Mouse (Mus musculus): ENCODE data around the gene Pex10. TPM values are rescaled to one million over a fixed set of nuclear protein-coding genes. Genes with fewer than 3 reads are reported as not detected.

Gene Pex10
- polyA plus RNA-seq, 1 experiment from 2014 or later, result 18.0 TPM

DNA sequence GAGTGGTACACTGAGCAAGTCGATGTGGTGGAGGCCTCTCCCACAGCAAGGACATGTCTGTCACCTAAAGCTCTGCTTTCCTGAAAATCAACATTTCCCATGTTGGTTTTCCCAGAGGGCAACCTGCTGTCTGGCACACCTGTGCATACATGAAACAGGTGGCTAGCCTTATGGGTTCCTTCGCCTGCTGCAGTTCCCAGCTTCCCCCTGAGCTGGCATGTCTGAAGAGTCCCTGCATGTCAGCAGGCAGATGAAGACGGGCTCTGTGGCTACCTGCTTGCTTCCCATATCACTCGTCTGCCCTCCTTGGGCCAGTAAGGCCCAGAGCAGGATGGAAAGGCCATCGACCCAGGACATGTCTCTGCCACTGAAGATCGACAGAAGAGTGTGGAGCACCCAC lies 30.6 kb downstream of the Pex10 start:
- H3K4me1 ChIP-seq, result peaks cover 3% of the 10 kb centered on the region; the same call in 1 of the 2 replicates
- H3K9ac ChIP-seq, result no peak overlapping the region
- WGBS, result 86% methylated on average over 6 of the region's 6 CpGs
- no peak overlapping the region for H3K27ac ChIP-seq
- no peak for ATAC-seq (ENCODE audit: low FRiP score)
- H3K27me3 ChIP-seq, result no peaks in the 10 kb centered on the region
- H3K4me3 ChIP-seq, result no peak overlapping the region
- H3K4me2 ChIP-seq (replicated peaks), result no peak overlapping the region
- peaks cover 5% of the 10 kb centered on the region; the same call in 1 of the 2 replicates for H3K36me3 ChIP-seq
- no peaks in the 10 kb centered on the region for H3K9me3 ChIP-seq (replicated peaks)

DNA sequence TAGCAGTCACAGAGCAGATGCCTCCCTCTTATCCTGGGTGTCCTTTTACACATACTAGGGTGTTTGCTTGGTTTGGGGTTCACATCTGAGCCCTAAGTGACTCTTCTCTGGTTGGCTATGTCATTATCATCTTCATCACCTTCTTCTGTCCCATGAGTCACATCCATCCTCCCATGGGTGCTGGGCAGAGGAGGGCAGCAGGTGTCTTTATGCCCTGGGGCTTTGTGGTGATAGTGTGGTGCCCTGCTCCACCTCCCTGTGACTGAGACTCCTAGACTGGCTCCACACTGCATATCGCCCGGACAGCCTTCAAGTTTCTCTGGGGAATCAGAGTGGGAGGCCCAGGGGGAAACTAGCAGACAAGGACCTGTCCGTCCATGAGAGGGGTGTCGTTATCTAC lies 31.8 kb downstream of the Pex10 start:
- no peak overlapping the region for H3K4me2 ChIP-seq (replicated peaks)

DNA sequence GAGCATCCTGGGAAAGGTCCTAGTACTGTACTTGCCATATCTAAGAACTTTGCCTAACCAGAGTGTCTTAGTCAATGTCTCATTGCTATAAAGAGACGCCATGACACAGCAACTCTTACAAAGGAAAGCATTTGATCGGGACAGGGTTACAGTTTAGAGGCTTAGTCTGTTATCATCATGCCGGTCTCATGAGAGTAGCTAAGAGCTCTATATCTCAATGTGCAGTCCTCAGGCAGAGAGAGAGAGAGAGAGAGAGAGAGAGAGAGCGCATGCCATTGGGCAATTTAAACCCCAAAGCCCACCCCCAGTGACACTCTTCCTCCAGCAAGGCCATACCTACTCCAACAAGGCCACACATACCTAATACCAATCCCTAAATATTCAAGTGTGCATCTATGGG lies 41.1 kb downstream of the Pex10 start:
- H3K9ac ChIP-seq, result no peak overlapping the region
- H3K4me1 ChIP-seq, result no peaks in the 10 kb centered on the region
- H3K9me3 ChIP-seq (replicated peaks), result no peaks in the 10 kb centered on the region
- H3K4me2 ChIP-seq (replicated peaks), result no peak overlapping the region
- no peaks in the 10 kb centered on the region for H3K36me3 ChIP-seq
- no peak overlapping the region for H3K27ac ChIP-seq
- WGBS, result 94% methylated on average over 4 of the region's 4 CpGs
- ATAC-seq (ENCODE audit: low FRiP score), result no peak
- H3K27me3 ChIP-seq, result no peaks in the 10 kb centered on the region
- H3K4me3 ChIP-seq, result no peak overlapping the region

More for the DNA sequence above, 31.8 kb downstream of the Pex10 start:
- peak overlapping the region; percentile 13; the same call in 1 of the 2 replicates for H3K9ac ChIP-seq
- 77% methylated on average over 4 of the region's 4 CpGs for WGBS
- peaks cover 3% of the 10 kb centered on the region; the same call in 1 of the 2 replicates for H3K4me1 ChIP-seq
- H3K36me3 ChIP-seq, result no peaks in the 10 kb centered on the region
- no peaks in the 10 kb centered on the region for H3K27me3 ChIP-seq
- H3K9me3 ChIP-seq (replicated peaks), result no peaks in the 10 kb centered on the region
- H3K4me3 ChIP-seq, result no peak overlapping the region
- H3K27ac ChIP-seq, result no peak overlapping the region
- ATAC-seq (ENCODE audit: low FRiP score), result no peak

DNA sequence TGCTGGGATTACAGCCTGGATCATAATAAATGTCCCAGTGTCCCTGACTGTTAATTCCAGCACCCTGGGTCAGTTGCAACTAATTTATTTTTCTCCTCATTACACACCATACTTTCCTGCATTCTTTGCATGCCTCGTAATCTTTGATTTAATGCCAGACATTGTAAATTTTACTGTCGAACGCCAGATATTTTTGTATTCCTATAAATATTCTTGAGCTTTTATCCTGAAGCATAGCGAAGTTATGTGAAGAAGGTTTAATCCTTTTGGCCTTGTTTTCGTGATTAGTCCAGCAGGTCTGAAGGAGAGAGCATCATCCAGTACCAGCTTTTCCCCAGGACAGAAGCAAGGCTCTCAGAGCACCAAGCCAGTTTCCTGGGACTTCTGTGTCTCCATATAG lies 42.7 kb downstream of the Pex10 start:
- WGBS, result 88% methylated on average over 5 of the region's 5 CpGs
- H3K4me2 ChIP-seq (replicated peaks), result no peak overlapping the region
- no peaks in the 10 kb centered on the region for H3K36me3 ChIP-seq
- peaks cover 6% of the 10 kb centered on the region for H3K4me1 ChIP-seq
- no peaks in the 10 kb centered on the region for H3K9me3 ChIP-seq (replicated peaks)
- no peak overlapping the region for H3K9ac ChIP-seq
- ATAC-seq (ENCODE audit: low FRiP score), result no peak
- H3K27ac ChIP-seq, result no peak overlapping the region
- no peak overlapping the region for H3K4me3 ChIP-seq
- no peaks in the 10 kb centered on the region for H3K27me3 ChIP-seq

DNA sequence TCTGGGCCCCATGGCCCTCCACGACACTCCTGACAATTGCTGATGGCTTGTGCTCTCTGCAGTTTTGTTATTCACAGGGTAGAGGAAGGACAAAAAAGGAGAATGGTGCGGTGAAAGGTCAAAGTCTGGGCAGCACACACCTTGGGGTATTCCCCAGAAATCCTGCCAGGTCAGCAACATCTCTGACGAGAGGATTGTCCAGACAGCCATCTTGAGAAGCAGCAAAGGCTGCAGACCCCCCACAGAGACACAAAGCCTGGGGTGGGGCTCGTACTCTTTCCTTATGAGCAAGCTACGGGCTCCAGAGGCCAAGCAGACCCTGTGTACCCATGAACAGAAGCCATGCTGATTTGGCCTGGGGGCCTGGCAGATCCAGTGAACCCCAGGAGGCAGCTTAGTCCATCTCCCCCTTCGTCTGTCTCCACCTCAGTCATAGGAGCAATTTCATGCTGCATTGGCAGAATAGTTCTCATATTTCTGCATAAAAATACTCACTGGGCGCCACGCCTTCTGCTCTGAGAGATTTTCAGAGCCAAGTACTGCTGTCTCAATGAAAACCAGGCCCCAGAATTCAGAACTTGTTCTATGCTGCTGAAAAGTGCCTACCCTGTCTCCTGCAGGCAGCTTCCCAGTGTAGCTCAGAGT lies 47.1 kb downstream of the Pex10 start:
- no peak for ATAC-seq (ENCODE audit: low FRiP score)
- 54% methylated on average over 8 of the region's 8 CpGs for WGBS
- Histone ChIP-seq H3K4me1 (peaks cover 16% of the 10 kb centered on the region), H3K9me3 (replicated peaks) (no peaks in the 10 kb centered on the region), H3K36me3 (no peaks in the 10 kb centered on the region), H3K27me3 (no peaks in the 10 kb centered on the region), H3K27ac (no peak overlapping the region), H3K4me2 (replicated peaks) (no peak overlapping the region), H3K4me3 (no peak overlapping the region), H3K9ac (no peak overlapping the region)

DNA sequence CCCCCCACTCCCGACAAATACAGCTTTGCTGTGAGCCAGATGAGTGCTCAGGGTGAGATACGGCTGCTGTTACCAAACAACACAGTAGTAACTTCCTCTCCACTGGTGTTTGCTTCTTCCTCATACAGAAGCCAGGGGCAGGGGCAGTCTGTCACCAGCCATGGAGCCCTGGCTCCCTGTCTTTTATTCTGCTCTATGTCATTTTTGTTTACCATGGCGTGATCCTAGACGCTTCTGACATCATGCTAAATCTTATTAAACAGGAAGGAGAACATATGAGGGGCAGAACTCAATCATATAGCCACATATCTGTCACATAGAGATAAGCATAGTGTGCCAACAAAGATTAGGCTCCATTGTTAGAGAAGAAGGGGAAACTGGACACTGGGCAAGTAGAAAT lies 49.8 kb downstream of the Pex10 start:
- Histone ChIP-seq H3K4me2 (replicated peaks) (no peak overlapping the region), H3K4me1 (peaks cover 24% of the 10 kb centered on the region), H3K27me3 (no peaks in the 10 kb centered on the region), H3K36me3 (no peaks in the 10 kb centered on the region), H3K9ac (no peak overlapping the region), H3K4me3 (no peak overlapping the region), H3K27ac (no peak overlapping the region), H3K9me3 (replicated peaks) (no peaks in the 10 kb centered on the region)
- 83% methylated on average over 4 of the region's 4 CpGs for WGBS
- no peak for ATAC-seq (ENCODE audit: low FRiP score)

DNA sequence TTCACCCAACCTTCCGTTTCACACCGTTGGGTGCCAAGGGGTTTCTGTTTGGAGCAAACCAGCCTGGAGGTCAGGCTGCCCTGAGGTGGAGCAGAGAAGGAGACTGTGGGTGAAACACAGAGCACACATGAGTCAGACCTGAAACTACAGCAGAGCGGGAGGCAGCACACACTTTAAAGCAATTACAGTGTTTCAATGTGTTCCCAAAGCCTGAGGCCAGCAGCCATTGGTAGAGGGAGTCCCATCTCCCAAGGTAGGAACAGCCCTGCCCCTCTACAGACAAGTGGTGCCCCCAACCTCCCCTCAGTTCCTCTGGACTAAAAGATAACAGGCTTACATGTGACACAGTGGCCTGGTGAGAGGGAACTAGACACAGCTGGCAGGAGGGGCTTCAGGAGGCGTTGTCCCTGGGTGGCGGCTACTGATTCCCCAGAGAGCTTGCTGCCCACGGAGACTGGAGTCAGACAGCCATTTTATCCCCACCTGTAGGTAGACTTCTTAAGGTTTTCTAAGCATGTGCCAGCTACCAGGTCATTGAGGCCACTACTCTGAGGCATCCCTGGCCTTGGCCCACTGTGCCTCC lies 50.7 kb downstream of the Pex10 start:
- no peak overlapping the region for H3K4me2 ChIP-seq (replicated peaks)
- H3K27ac ChIP-seq, result no peak overlapping the region
- no peak overlapping the region for H3K4me3 ChIP-seq
- H3K27me3 ChIP-seq, result no peaks in the 10 kb centered on the region
- no peaks in the 10 kb centered on the region for H3K36me3 ChIP-seq
- WGBS, result 77% methylated on average over 6 of the region's 6 CpGs
- ATAC-seq (ENCODE audit: low FRiP score), result no peak
- peaks cover 32% of the 10 kb centered on the region for H3K4me1 ChIP-seq
- H3K9ac ChIP-seq, result no peak overlapping the region
- no peaks in the 10 kb centered on the region for H3K9me3 ChIP-seq (replicated peaks)

DNA sequence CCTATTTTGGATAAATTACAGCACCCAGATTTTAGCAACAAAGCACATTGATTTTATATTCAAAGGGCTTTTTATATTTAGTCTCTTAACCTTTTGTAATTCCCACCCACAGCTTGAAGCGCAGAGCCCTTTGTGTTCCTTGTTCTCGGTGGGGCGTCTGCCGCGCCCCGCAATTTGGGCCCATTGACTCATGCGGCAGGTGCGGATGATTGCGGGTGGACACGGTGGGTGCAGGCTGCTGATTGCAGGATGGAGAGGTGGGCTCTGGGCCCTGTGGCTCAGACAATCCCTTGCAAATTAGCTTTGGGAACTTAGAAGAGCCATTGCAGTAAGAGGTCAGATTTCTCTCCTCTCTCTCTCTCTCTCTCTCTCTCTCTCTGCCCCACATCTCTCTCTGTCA lies 51.5 kb downstream of the Pex10 start:
- H3K4me3 ChIP-seq, result no peak overlapping the region
- H3K36me3 ChIP-seq, result no peaks in the 10 kb centered on the region
- H3K27ac ChIP-seq, result no peak overlapping the region
- H3K4me2 ChIP-seq (replicated peaks), result no peak overlapping the region
- WGBS, result 65% methylated on average over 10 of the region's 10 CpGs
- ATAC-seq (ENCODE audit: low FRiP score), result no peak
- H3K27me3 ChIP-seq, result no peaks in the 10 kb centered on the region
- peaks cover 39% of the 10 kb centered on the region for H3K4me1 ChIP-seq
- no peaks in the 10 kb centered on the region for H3K9me3 ChIP-seq (replicated peaks)
- H3K9ac ChIP-seq, result no peak overlapping the region

DNA sequence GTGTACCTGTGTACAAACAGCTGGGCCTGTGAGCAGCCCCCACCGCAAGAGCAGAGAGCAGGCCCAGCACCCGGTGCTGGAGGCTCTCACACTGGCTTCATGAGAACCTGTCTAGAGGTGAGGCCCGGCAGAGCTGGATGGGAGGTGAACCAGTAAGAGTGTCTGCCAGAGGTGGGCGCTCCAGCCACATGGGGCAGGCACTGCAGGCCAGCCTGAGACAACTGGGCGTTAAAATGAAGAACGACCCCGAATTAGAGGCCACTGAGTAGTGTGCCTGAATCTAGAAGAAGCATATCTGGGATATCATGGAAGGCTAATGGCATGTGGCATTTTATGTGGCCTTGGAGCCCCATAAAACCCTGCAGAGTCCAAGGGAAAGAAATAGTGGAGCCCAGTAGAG lies 53.2 kb downstream of the Pex10 start:
- no peak for ATAC-seq (ENCODE audit: low FRiP score)
- WGBS, result 84% methylated on average over 7 of the region's 7 CpGs
- peaks cover 44% of the 10 kb centered on the region for H3K4me1 ChIP-seq
- H3K4me2 ChIP-seq (replicated peaks), result no peak overlapping the region
- no peak overlapping the region for H3K4me3 ChIP-seq
- no peak overlapping the region for H3K27ac ChIP-seq
- H3K9ac ChIP-seq, result no peak overlapping the region
- no peaks in the 10 kb centered on the region for H3K9me3 ChIP-seq (replicated peaks)
- H3K36me3 ChIP-seq, result no peaks in the 10 kb centered on the region
- no peaks in the 10 kb centered on the region for H3K27me3 ChIP-seq

DNA sequence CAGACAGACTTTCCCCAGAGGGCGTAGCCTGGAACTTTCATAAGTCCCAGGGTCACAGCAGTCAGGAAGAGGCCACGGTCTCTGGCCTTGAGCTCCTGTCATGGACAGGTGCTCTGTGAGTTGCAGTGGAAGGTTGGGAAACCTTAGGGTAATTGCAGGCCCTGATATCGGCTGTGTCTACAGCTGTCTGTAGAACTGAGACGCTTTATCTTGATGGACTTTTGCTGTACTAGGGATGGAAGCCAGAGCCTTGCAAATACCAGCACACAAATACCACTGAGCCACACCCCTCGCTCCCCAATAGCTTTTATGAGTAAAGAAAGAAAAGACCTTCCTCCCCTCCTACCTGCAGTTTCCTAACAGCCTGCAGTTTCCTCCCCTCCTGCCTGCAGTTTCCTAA lies 53.8 kb downstream of the Pex10 start:
- ATAC-seq (ENCODE audit: low FRiP score), result no peak
- Histone ChIP-seq H3K4me3 (no peak overlapping the region), H3K9ac (no peak overlapping the region), H3K36me3 (no peaks in the 10 kb centered on the region), H3K4me1 (peaks cover 44% of the 10 kb centered on the region), H3K27ac (no peak overlapping the region), H3K4me2 (replicated peaks) (no peak overlapping the region), H3K9me3 (replicated peaks) (no peaks in the 10 kb centered on the region), H3K27me3 (no peaks in the 10 kb centered on the region)
- 81% methylated on average over 5 of the region's 5 CpGs for WGBS

DNA sequence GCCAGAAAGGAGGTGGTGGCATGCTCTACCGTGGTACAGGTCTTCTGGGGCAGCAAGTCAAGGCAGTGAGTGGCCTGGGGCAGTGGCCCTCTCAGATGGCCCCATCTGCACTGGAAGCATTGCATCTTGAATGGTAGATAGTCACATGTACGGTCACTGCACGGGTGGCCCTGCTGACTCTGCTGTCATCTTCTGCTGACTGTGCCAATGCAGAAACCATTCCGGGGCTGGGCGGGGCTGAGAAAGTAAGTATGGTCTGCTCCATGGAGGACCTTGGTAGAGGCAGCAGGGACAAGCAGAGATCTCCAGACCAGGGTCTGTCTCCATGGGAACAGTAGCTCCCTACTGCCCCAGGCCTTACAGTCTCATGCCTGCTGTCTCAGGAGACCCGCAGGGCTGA lies 54.4 kb downstream of the Pex10 start:
- Histone ChIP-seq H3K27ac (no peak overlapping the region), H3K9me3 (replicated peaks) (no peaks in the 10 kb centered on the region), H3K4me2 (replicated peaks) (no peak overlapping the region), H3K36me3 (no peaks in the 10 kb centered on the region), H3K4me1 (peaks cover 44% of the 10 kb centered on the region), H3K27me3 (no peaks in the 10 kb centered on the region), H3K9ac (no peak overlapping the region), H3K4me3 (no peak overlapping the region)
- no peak for ATAC-seq (ENCODE audit: low FRiP score)
- 87% methylated on average over 6 of the region's 6 CpGs for WGBS

Data from hindbrain, embryonic 12.5 days (tissue).